Mouse (Mus musculus): Measurements from ENCODE around the gene Bhlhe23. TPM values are rescaled to one million over a fixed set of nuclear protein-coding genes. Genes with fewer than 3 reads are reported as not detected.

Bhlhe23 gene
- polyA plus RNA-seq, 2 experiments, result not detected

- H3K4me2 ChIP-seq (ENCODE audit: low read depth), result no peak overlapping the region
- no peak overlapping the region for H3K4me3 ChIP-seq (ENCODE audit: insufficient read depth in 1 of 2, low read depth in 2 of 2, low read length in 2 of 2)
- no peak overlapping the region for H3K27ac ChIP-seq
- H3K36me3 ChIP-seq (replicated peaks; ENCODE audit: control insufficient read depth, insufficient read depth, low read depth), result no peaks in the 10 kb centered on the region
- TF ChIP-seq EP300 (IDR thresholded peaks at IDR 0.05; ENCODE audit: low read depth), result no peak
- TF ChIP-seq CTCF (IDR thresholded peaks at IDR 0.05; ENCODE audit: low read depth), result no peak
- H3K4me1 ChIP-seq (replicated peaks; ENCODE audit: control insufficient read depth in 2 of 2, insufficient read depth in 2 of 2, low read length in 1 of 2), result no peaks in the 10 kb centered on the region
- H3K27me3 ChIP-seq (ENCODE audit: control insufficient read depth, insufficient read depth, low read length), result no peaks in the 10 kb centered on the region
- no peaks in the 10 kb centered on the region for H3K9me3 ChIP-seq (ENCODE audit: control insufficient read depth, low read length)
- ATAC-seq (ENCODE audit: insufficient read depth) (no peak), DNase-seq (ENCODE audit: low read depth in 3 of 3, low spot score in 3 of 3) (no peak)
- 50% methylated on average over 15 of the region's 15 CpGs for WGBS (ENCODE audit: insufficient replicate concordance)
- no peak overlapping the region for H3K9ac ChIP-seq (replicated peaks)
Observed at GRCm38 (mm10) chr2:180758513-180759263, 18.0 kb downstream of the Bhlhe23 start.

DNA sequence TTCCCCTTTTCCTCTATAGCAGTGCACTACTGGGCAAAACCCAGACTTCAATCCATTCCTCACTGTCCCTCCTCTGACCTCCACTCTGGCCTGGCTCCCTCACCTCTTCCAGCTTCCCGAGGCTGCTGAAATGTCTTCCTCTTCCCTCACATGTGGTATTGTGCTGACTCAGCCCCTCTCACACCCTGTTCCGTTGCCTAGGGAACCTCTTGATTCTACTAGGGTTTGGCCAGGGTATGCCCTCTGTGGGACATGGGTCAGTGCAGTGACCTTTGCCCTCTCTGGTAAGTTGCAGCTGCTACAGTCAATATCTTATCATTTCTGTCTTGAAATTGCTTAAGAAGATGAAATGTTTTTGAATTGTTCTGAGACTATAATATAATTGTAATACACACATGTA, 19.9 kb downstream of the Bhlhe23 start:
- Histone ChIP-seq H3K4me1 (replicated peaks; ENCODE audit: control insufficient read depth in 2 of 2, insufficient read depth in 2 of 2, low read length in 1 of 2) (no peaks in the 10 kb centered on the region), H3K27ac (no peak overlapping the region), H3K27me3 (ENCODE audit: control insufficient read depth, insufficient read depth, low read length) (no peaks in the 10 kb centered on the region), H3K4me2 (ENCODE audit: low read depth) (no peak overlapping the region), H3K36me3 (replicated peaks; ENCODE audit: control insufficient read depth, insufficient read depth, low read depth) (no peaks in the 10 kb centered on the region), H3K9ac (replicated peaks) (no peak overlapping the region), H3K4me3 (ENCODE audit: insufficient read depth in 1 of 2, low read depth in 2 of 2, low read length in 2 of 2) (no peak overlapping the region), H3K9me3 (ENCODE audit: control insufficient read depth, low read length) (no peaks in the 10 kb centered on the region)
- no peak for ATAC-seq (ENCODE audit: insufficient read depth)
- WGBS (ENCODE audit: insufficient replicate concordance), result 39% methylated on average over 2 of the region's 2 CpGs
- DNase-seq (ENCODE audit: low read depth in 3 of 3, low spot score in 3 of 3), result no peak
- TF ChIP-seq CTCF (IDR thresholded peaks at IDR 0.05; ENCODE audit: low read depth) (no peak), EP300 (IDR thresholded peaks at IDR 0.05; ENCODE audit: low read depth) (no peak)

- TF ChIP-seq EP300 (IDR thresholded peaks at IDR 0.05; ENCODE audit: low read depth) (no peak), CTCF (IDR thresholded peaks at IDR 0.05; ENCODE audit: low read depth) (no peak)
- WGBS (ENCODE audit: insufficient replicate concordance), result 4% methylated on average over 8 of the region's 8 CpGs
- no peaks in the 10 kb centered on the region for H3K4me1 ChIP-seq (replicated peaks; ENCODE audit: control insufficient read depth in 2 of 2, insufficient read depth in 2 of 2, low read length in 1 of 2)
- H3K4me3 ChIP-seq (ENCODE audit: insufficient read depth in 1 of 2, low read depth in 2 of 2, low read length in 2 of 2), result no peak overlapping the region
- H3K9ac ChIP-seq (replicated peaks), result no peak overlapping the region
- no peak overlapping the region for H3K27ac ChIP-seq
- H3K9me3 ChIP-seq (ENCODE audit: control insufficient read depth, low read length), result no peaks in the 10 kb centered on the region
- no peaks in the 10 kb centered on the region for H3K27me3 ChIP-seq (ENCODE audit: control insufficient read depth, insufficient read depth, low read length)
- DNase-seq (ENCODE audit: low read depth in 3 of 3, low spot score in 3 of 3), result peak in 1 of 3 experiments; percentile 9
- H3K4me2 ChIP-seq (ENCODE audit: low read depth), result no peak overlapping the region
- no peak for ATAC-seq (ENCODE audit: insufficient read depth)
- no peaks in the 10 kb centered on the region for H3K36me3 ChIP-seq (replicated peaks; ENCODE audit: control insufficient read depth, insufficient read depth, low read depth)
Observed at GRCm38 (mm10) chr2:180755896-180756295, 20.8 kb downstream of the Bhlhe23 start.

- Histone ChIP-seq H3K4me2 (ENCODE audit: low read depth) (no peak overlapping the region), H3K9me3 (ENCODE audit: control insufficient read depth, low read length) (no peaks in the 10 kb centered on the region), H3K27ac (no peak overlapping the region), H3K36me3 (replicated peaks; ENCODE audit: control insufficient read depth, insufficient read depth, low read depth) (no peaks in the 10 kb centered on the region), H3K9ac (replicated peaks) (no peak overlapping the region), H3K27me3 (ENCODE audit: control insufficient read depth, insufficient read depth, low read length) (no peaks in the 10 kb centered on the region), H3K4me1 (replicated peaks; ENCODE audit: control insufficient read depth in 2 of 2, insufficient read depth in 2 of 2, low read length in 1 of 2) (no peaks in the 10 kb centered on the region), H3K4me3 (ENCODE audit: insufficient read depth in 1 of 2, low read depth in 2 of 2, low read length in 2 of 2) (no peak overlapping the region)
- WGBS (ENCODE audit: insufficient replicate concordance), result 66% methylated on average over 5 of the region's 5 CpGs
- DNase-seq (ENCODE audit: low read depth in 3 of 3, low spot score in 3 of 3) (no peak), ATAC-seq (ENCODE audit: insufficient read depth) (no peak)
- TF ChIP-seq CTCF (IDR thresholded peaks at IDR 0.05; ENCODE audit: low read depth), result no peak
- TF ChIP-seq EP300 (IDR thresholded peaks at IDR 0.05; ENCODE audit: low read depth), result no peak
Observed at GRCm38 (mm10) chr2:180754976-180755688, 21.6 kb downstream of the Bhlhe23 start.

GRCm38 (mm10) chr2:180748904-180749303, 27.8 kb downstream of the Bhlhe23 start:
- no peak for DNase-seq (ENCODE audit: low read depth in 3 of 3, low spot score in 3 of 3)
- H3K4me2 ChIP-seq (ENCODE audit: low read depth), result no peak overlapping the region
- no peak for ATAC-seq (ENCODE audit: insufficient read depth)
- WGBS (ENCODE audit: insufficient replicate concordance), result 45% methylated on average over 5 of the region's 5 CpGs
- no peak overlapping the region for H3K9ac ChIP-seq (replicated peaks)
- H3K4me1 ChIP-seq (replicated peaks; ENCODE audit: control insufficient read depth in 2 of 2, insufficient read depth in 2 of 2, low read length in 1 of 2), result peaks cover 0 to 2% of the 10 kb centered on the region in 2 experiments; a peak in 2 of 4 replicates
- H3K27ac ChIP-seq, result no peak overlapping the region
- H3K4me3 ChIP-seq (ENCODE audit: insufficient read depth in 1 of 2, low read depth in 2 of 2, low read length in 2 of 2), result no peak overlapping the region
- H3K27me3 ChIP-seq (ENCODE audit: control insufficient read depth, insufficient read depth, low read length), result no peaks in the 10 kb centered on the region
- H3K36me3 ChIP-seq (replicated peaks; ENCODE audit: control insufficient read depth, insufficient read depth, low read depth), result no peaks in the 10 kb centered on the region
- no peaks in the 10 kb centered on the region for H3K9me3 ChIP-seq (ENCODE audit: control insufficient read depth, low read length)
- TF ChIP-seq CTCF (IDR thresholded peaks at IDR 0.05; ENCODE audit: low read depth) (no peak), EP300 (IDR thresholded peaks at IDR 0.05; ENCODE audit: low read depth) (no peak)

All from liver, embryonic 14.5 days (tissue).